Mouse (Mus musculus) C2C12 (cell line): ENCODE measurements around the gene Syn3. TPM values are rescaled to one million over a fixed set of nuclear protein-coding genes. Genes with fewer than 3 reads are reported as not detected.

Source experiments
- H3K27me3 ChIP-seq: one replicate; pipeline ENCODE4 v1.6.1; 2011; ENCODE audit not compliant: control insufficient read depth, insufficient read depth, insufficient read length
- H3K36me3 ChIP-seq: one replicate; pipeline ENCODE4 v1.6.1; 2011; ENCODE audit not compliant: control insufficient read depth, insufficient read depth
- H3K4me3 ChIP-seq: one replicate; pipeline ENCODE4 v1.5.1; 2011; ENCODE audit warnings: mild to moderate bottlenecking, control low read depth; ENCODE audit not compliant: poor library complexity, insufficient read depth, severe bottlenecking
- H3K79me2 ChIP-seq: one replicate; pipeline ENCODE4 v1.6.1; 2011; ENCODE audit not compliant: control insufficient read depth, insufficient read depth
- H3K79me3 ChIP-seq: one replicate; pipeline ENCODE4 v1.6.1; 2011; ENCODE audit warnings: low read depth, control low read depth
- H3ac ChIP-seq: one replicate; pipeline ENCODE3; 2011; ENCODE audit warnings: low read depth; ENCODE audit not compliant: control insufficient read depth, insufficient read length
- CEBPB ChIP-seq: IDR thresholded peaks from one replicate; pipeline ENCODE4 v1.6.1; 2011; ENCODE audit warnings: low read depth, mild to moderate bottlenecking, control low read depth, moderate library complexity
- CTCF ChIP-seq: IDR thresholded peaks from one replicate; pipeline ENCODE4 v1.5.1; 2011; ENCODE audit not compliant: control insufficient read depth, insufficient read depth, insufficient read length
- FOSL1 ChIP-seq: IDR thresholded peaks from one replicate; pipeline ENCODE4 v1.8.0; 2011; ENCODE audit warnings: mild to moderate bottlenecking, low read length; ENCODE audit not compliant: poor library complexity, insufficient read depth, severe bottlenecking
- MAX ChIP-seq: IDR thresholded peaks from one replicate; pipeline ENCODE4 v1.6.1; 2011; ENCODE audit warnings: mild to moderate bottlenecking, control low read depth
- MYOD1 ChIP-seq: IDR thresholded peaks from one replicate; pipeline ENCODE4 v1.6.1; 2011; ENCODE audit warnings: low read depth; ENCODE audit not compliant: control insufficient read depth, insufficient read length
- MYOG ChIP-seq: IDR thresholded peaks from one replicate; pipeline ENCODE4 v1.6.1; 2011; ENCODE audit not compliant: control insufficient read depth, insufficient read length; ENCODE audit errors: extremely low read depth
- USF1 ChIP-seq: IDR thresholded peaks from one replicate; pipeline ENCODE4 v1.6.1; 2011; ENCODE audit warnings: low read depth, mild to moderate bottlenecking, control low read depth, moderate library complexity
- polyA plus RNA-seq: library from polyadenylated mRNA; unstranded; fragments of >200 nt; fragmentation: generic; extraction: Trizol; gene quantifications from one replicate; pipeline ENCODE4 v1.2.1, GENCODE M21; 2012; ENCODE audit warnings: missing spikeins

Gene Syn3
- polyA plus RNA-seq, 1 experiment = 0.20 TPM

DNA sequence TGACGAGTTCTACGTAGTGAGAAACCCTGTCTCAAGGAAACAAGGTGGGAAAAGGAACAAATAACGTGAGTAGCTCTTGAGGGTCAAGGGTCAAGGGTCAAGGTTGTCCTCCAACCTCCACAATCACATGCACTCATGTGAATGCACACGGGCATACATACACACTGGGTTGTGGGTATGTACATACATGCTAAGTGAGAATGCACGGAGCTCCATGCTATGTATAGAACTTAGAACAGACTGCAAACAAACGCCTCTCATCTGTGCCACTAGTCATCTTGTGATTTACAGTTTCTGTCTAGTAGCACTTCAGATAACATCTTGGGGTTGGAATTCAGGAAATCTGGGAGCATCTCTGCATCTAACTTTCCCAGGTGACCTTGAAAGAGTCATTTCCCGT, 253.3 kb downstream of the Syn3 start:
- TF ChIP-seq MYOD1 = no peak
- TF ChIP-seq FOSL1 = no peak
- no peak for TF ChIP-seq USF1
- TF ChIP-seq CEBPB = no peak
- TF ChIP-seq CTCF = no peak
- TF ChIP-seq MAX = no peak
- TF ChIP-seq MYOG = no peak
- Histone ChIP-seq H3K27me3 (no peaks in the 10 kb centered on the region), H3K4me3 (no peak overlapping the region), H3K36me3 (no peaks in the 10 kb centered on the region), H3K79me3 (no peaks in the 10 kb centered on the region), H3ac (no peak overlapping the region), H3K79me2 (no peaks in the 10 kb centered on the region)

DNA sequence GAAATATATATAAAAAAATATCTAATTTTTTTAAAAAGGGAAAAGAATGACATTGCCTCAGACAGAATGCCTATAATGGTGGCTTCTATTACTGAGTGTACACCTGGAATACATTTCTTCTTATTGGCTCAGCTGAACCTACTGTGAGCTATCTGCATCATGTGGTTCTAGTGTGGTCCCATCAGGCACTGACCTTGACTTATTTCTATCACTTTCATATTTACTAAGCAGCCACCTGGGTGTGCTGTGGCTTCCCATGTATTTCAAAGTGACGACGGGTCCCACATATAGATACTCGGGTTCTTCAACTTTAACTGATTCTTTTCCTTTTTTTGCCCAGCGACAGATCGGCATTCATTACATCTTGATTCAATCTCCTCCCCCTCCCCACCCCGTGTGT, 255.2 kb downstream of the Syn3 start:
- H3K36me3 ChIP-seq = no peaks in the 10 kb centered on the region
- H3K79me2 ChIP-seq = no peaks in the 10 kb centered on the region
- H3K79me3 ChIP-seq = no peaks in the 10 kb centered on the region
- TF ChIP-seq USF1 = no peak
- TF ChIP-seq FOSL1 = no peak
- TF ChIP-seq MYOD1 = no peak
- no peak for TF ChIP-seq CTCF
- no peak for TF ChIP-seq MYOG
- TF ChIP-seq MAX = no peak
- no peak for TF ChIP-seq CEBPB
- no peak overlapping the region for H3ac ChIP-seq
- no peaks in the 10 kb centered on the region for H3K27me3 ChIP-seq
- H3K4me3 ChIP-seq = no peak overlapping the region

DNA sequence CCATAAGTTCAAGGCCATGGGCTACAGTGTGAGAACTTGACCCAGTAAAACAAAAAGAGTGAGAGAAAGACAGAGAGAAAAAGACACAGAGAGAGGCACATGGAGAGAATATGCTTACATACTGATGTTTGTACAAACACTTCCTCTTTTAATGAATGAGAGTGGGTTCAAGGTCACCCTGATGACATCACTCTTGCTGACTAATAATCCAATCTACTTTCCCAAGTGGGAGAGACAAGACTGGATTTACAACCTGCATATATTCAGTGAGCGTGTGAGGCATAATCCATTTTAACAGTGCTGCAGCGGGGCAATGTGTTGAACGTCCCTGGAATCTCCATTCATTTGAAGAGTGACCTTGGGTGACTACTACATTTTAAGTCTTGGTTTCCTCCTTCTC, 256.0 kb downstream of the Syn3 start:
- no peak overlapping the region for H3K4me3 ChIP-seq
- H3K36me3 ChIP-seq = no peaks in the 10 kb centered on the region
- TF ChIP-seq CTCF (no peak), MYOD1 (no peak), USF1 (no peak), CEBPB (no peak), FOSL1 (no peak), MAX (no peak), MYOG (no peak)
- no peaks in the 10 kb centered on the region for H3K79me3 ChIP-seq
- no peak overlapping the region for H3ac ChIP-seq
- no peaks in the 10 kb centered on the region for H3K27me3 ChIP-seq
- H3K79me2 ChIP-seq = no peaks in the 10 kb centered on the region

DNA sequence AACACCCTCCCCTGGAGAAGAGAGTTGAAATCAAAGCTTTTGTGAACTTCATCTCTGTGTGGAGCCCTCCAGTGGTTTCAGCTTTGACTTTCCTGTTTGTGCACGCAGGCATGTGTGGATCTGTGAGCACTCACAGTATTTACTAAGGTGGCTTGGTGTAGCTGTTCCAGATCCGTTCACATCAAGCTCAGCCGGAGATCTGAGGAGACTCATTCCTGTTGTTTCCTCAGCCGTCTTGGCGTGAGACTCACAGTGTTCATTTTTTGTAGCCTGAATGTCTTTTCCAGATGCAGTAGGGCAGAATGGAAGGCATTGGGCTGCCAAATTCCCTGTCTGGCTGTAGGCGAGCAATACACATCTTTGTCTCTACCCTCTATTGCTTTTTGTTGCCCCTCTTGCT, 268.7 kb downstream of the Syn3 start:
- H3ac ChIP-seq = no peak overlapping the region
- H3K27me3 ChIP-seq = no peaks in the 10 kb centered on the region

DNA sequence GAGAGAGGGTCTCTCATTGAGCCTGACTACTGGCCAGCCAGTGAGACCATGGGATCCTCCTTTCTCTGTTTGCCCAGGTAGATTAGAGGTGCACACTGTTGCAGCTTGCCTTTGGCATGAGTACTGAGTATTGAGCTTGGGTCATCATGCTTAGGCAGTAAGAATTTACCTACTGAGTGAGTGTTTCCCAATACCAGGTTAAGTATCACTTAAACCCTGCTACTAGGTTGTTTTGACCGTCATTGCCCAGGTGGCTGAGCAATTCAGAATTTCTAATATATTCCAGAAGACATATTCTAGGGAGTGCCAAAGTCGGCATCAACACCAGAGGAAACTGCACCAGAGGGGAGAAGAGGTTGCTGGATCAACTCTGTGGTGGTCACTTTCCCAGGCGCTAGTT, 273.2 kb downstream of the Syn3 start:
- no peaks in the 10 kb centered on the region for H3K79me2 ChIP-seq
- no peak overlapping the region for H3K4me3 ChIP-seq
- H3ac ChIP-seq = no peak overlapping the region
- H3K79me3 ChIP-seq = no peaks in the 10 kb centered on the region
- no peaks in the 10 kb centered on the region for H3K36me3 ChIP-seq
- TF ChIP-seq MAX = no peak
- TF ChIP-seq CEBPB = no peak
- no peak for TF ChIP-seq MYOG
- no peak for TF ChIP-seq CTCF
- no peak for TF ChIP-seq USF1
- no peak for TF ChIP-seq FOSL1
- no peak for TF ChIP-seq MYOD1
- H3K27me3 ChIP-seq = no peaks in the 10 kb centered on the region

More for the DNA sequence above, 268.7 kb downstream of the Syn3 start:
- TF ChIP-seq USF1 (no peak), CTCF (no peak), FOSL1 (no peak), MAX (no peak), MYOD1 (no peak), MYOG (no peak), CEBPB (no peak)
- H3K79me3 ChIP-seq = no peaks in the 10 kb centered on the region
- H3K36me3 ChIP-seq = no peaks in the 10 kb centered on the region
- H3K79me2 ChIP-seq = no peaks in the 10 kb centered on the region
- no peak overlapping the region for H3K4me3 ChIP-seq

DNA sequence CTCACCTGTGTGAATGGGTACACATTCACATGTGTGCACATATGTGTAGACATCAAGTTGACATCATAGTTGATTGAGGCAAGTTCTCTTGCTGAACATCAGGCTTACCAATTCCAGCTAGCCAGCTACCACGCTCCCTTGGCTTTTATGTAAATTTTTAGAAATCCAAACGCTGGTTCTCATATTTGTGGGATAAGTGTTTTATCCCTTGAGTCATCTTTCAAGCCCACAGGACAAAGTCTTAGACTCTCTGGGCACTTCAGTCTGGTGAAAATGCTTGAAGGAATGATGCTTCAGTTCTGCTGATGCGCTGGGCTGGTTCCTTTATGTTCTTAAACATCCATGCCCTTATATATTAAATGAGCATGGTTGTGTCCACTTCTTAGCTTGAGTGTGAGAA, 279.7 kb downstream of the Syn3 start:
- TF ChIP-seq USF1 (no peak), FOSL1 (no peak), CEBPB (no peak), MYOG (no peak), MYOD1 (no peak), CTCF (no peak), MAX (no peak)
- Histone ChIP-seq H3K27me3 (no peaks in the 10 kb centered on the region), H3K36me3 (no peaks in the 10 kb centered on the region), H3K79me2 (no peaks in the 10 kb centered on the region), H3K4me3 (no peak overlapping the region), H3K79me3 (no peaks in the 10 kb centered on the region), H3ac (no peak overlapping the region)
